Mouse (Mus musculus): ENCODE data around the gene Cdh15.

GRCm38 (mm10) chr8:122916766-122917165 lies 69.0 kb downstream of the Cdh15 start:
- TF ChIP-seq EP300 (IDR thresholded peaks at IDR 0.05; ENCODE audit: insufficient read depth, low read depth, low read length) = no peak
- no peak for TF ChIP-seq POLR2A (IDR thresholded peaks at IDR 0.05; ENCODE audit: insufficient read depth, low read depth, low read length)

Data from heart, adult 2 months (tissue).